Mouse (Mus musculus) intestine, embryonic 14.5 days (tissue): ENCODE data around the gene Elovl6. TPM values are rescaled to one million over a fixed set of nuclear protein-coding genes. Genes with fewer than 3 reads are reported as not detected.

ENCODE experiments used
- ATAC-seq: fragments of 200-750 bp; cut with Nextera tagmentation; replicated peaks from 2 replicates; pipeline ENCODE4 v1.8.0; 2017; ENCODE audit warnings: low read depth, moderate number of reproducible peaks, moderate TSS enrichment, moderate library complexity; ENCODE audit not compliant: low FRiP score, low TSS enrichment
- DNase-seq: peaks from one replicate; pipeline ENCODE4 v3.0.0-alpha.2; 2018; ENCODE audit warnings: low spot score
- H3K27ac ChIP-seq: fragments of 300-500 bp; sonication (generic); 2 replicates; pipeline ENCODE4 v1.5.1; 2014; ENCODE audit warnings: low read depth, mild to moderate bottlenecking, control low read depth
- H3K27me3 ChIP-seq: fragments of 300-500 bp; sonication (generic); replicated peaks from 2 replicates; pipeline ENCODE4 v1.6.1; 2014; ENCODE audit warnings: low read length, control low read depth; ENCODE audit not compliant: control insufficient read depth, insufficient read depth
- H3K36me3 ChIP-seq: fragments of 300-500 bp; sonication (generic); 2 replicates; pipeline ENCODE4 v1.6.1; 2014; ENCODE audit warnings: low read length, control low read depth; ENCODE audit not compliant: control insufficient read depth, insufficient read depth
- H3K4me1 ChIP-seq: fragments of 300-500 bp; sonication (generic); replicated peaks from 2 replicates; pipeline ENCODE4 v1.6.1; 2014; ENCODE audit warnings: low read length, control low read depth, mixed read lengths; ENCODE audit not compliant: control insufficient read depth, insufficient read depth
- H3K4me2 ChIP-seq: fragments of 300-500 bp; sonication (generic); 2 replicates; pipeline ENCODE4 v1.6.1; 2014; ENCODE audit warnings: low read length
- H3K4me3 ChIP-seq: fragments of 300-500 bp; sonication (generic); 2 replicates; pipeline ENCODE4 v1.5.1; 2014; ENCODE audit warnings: low read depth, low read length, control low read depth, mixed read lengths
- H3K9ac ChIP-seq: fragments of 300-500 bp; sonication (generic); 2 replicates; pipeline ENCODE4 v1.6.1; 2014; ENCODE audit warnings: mild to moderate bottlenecking, low read length
- H3K9me3 ChIP-seq: fragments of 300-500 bp; sonication (generic); 2 replicates; pipeline ENCODE4 v1.6.1; 2016; ENCODE audit warnings: low read length, control low read depth; ENCODE audit not compliant: control insufficient read depth
- WGBS: fragments of 180-500 bp; shearing (Covaris S2); extraction: QIAGEN DNeasy Blood & Tissue Kit; methylation state at CpG from one replicate; pipeline ENCODE4 v1.1.7; 2014; 5-methylcytosine and 5-hydroxymethylcytosine counted together
- polyA plus RNA-seq: library from polyadenylated mRNA; unstranded; fragments of >200 nt; fragmentation: Nextera tagmentation; extraction: Ambion mirVana; gene quantifications from 2 replicates; pipeline ENCODE4 v1.2.1, GENCODE M21; 2014

Gene Elovl6
- polyA plus RNA-seq, 1 experiment from 2014 or later, result 53.4 TPM

- no peak for ATAC-seq
- DNase-seq, result no peak
Measured at GRCm38 (mm10) chr3:129535444-129535843, 3.3 kb downstream of the Elovl6 start.

GRCm38 (mm10) chr3:129536109-129536508 lies 4.0 kb downstream of the Elovl6 start:
- H3K9ac ChIP-seq, result peak overlapping the region; percentile 97
- H3K27ac ChIP-seq, result peak overlapping the region; percentile 98
- H3K9me3 ChIP-seq, result no peaks in the 10 kb centered on the region
- no peaks in the 10 kb centered on the region for H3K27me3 ChIP-seq
- peaks cover 12% of the 10 kb centered on the region; the same call in 1 of the 2 replicates for H3K36me3 ChIP-seq
- ATAC-seq, result peak; percentile 88
- peak; percentile 82 for DNase-seq
- H3K4me2 ChIP-seq, result peak overlapping the region; percentile 66
- 0% methylated on average over 11 of the region's 11 CpGs for WGBS
- H3K4me3 ChIP-seq, result peak overlapping the region; percentile 85
- H3K4me1 ChIP-seq, result peaks cover 23% of the 10 kb centered on the region

More at GRCm38 (mm10) chr3:129535444-129535843, 3.3 kb downstream of the Elovl6 start:
- no peaks in the 10 kb centered on the region for H3K27me3 ChIP-seq
- H3K4me1 ChIP-seq, result peaks cover 23% of the 10 kb centered on the region
- peak overlapping the region; percentile 66 for H3K4me2 ChIP-seq
- peak overlapping the region; percentile 98 for H3K27ac ChIP-seq
- peak overlapping the region; percentile 97 for H3K9ac ChIP-seq
- WGBS, result 8% methylated on average over 6 of the region's 6 CpGs
- H3K4me3 ChIP-seq, result peak overlapping the region; percentile 85
- peaks cover 8% of the 10 kb centered on the region; the same call in 1 of the 2 replicates for H3K36me3 ChIP-seq
- no peaks in the 10 kb centered on the region for H3K9me3 ChIP-seq

- no peaks in the 10 kb centered on the region for H3K9me3 ChIP-seq
- no peak overlapping the region for H3K4me2 ChIP-seq
- no peak overlapping the region for H3K27ac ChIP-seq
- DNase-seq, result no peak
- peaks cover 20% of the 10 kb centered on the region for H3K4me1 ChIP-seq
- H3K36me3 ChIP-seq, result peaks cover 27% of the 10 kb centered on the region
- H3K9ac ChIP-seq, result no peak overlapping the region
- ATAC-seq, result no peak
- 78% methylated on average over 5 of the region's 5 CpGs for WGBS
- H3K27me3 ChIP-seq, result no peaks in the 10 kb centered on the region
- H3K4me3 ChIP-seq, result no peak overlapping the region
Measured at GRCm38 (mm10) chr3:129537954-129538353, 5.8 kb downstream of the Elovl6 start.

GRCm38 (mm10) chr3:129540882-129541281 lies 8.7 kb downstream of the Elovl6 start:
- H3K27ac ChIP-seq, result no peak overlapping the region
- no peaks in the 10 kb centered on the region for H3K9me3 ChIP-seq
- no peak overlapping the region for H3K4me2 ChIP-seq
- no peak overlapping the region for H3K4me3 ChIP-seq
- DNase-seq (no peak), ATAC-seq (no peak)
- 89% methylated on average over 2 of the region's 2 CpGs for WGBS
- H3K27me3 ChIP-seq, result no peaks in the 10 kb centered on the region
- no peak overlapping the region for H3K9ac ChIP-seq
- H3K4me1 ChIP-seq, result peaks cover 5% of the 10 kb centered on the region
- H3K36me3 ChIP-seq, result peaks cover 39% of the 10 kb centered on the region

GRCm38 (mm10) chr3:129541456-129541855 lies 9.3 kb downstream of the Elovl6 start:
- H3K27me3 ChIP-seq, result no peaks in the 10 kb centered on the region
- WGBS, result 95% methylated on average over 11 of the region's 11 CpGs

GRCm38 (mm10) chr3:129543376-129543775 lies 11.2 kb downstream of the Elovl6 start:
- no peak overlapping the region for H3K4me3 ChIP-seq
- H3K27ac ChIP-seq, result no peak overlapping the region
- H3K9me3 ChIP-seq, result no peaks in the 10 kb centered on the region
- no peak for ATAC-seq
- no peak overlapping the region for H3K9ac ChIP-seq
- H3K4me1 ChIP-seq, result peaks cover 6% of the 10 kb centered on the region
- peaks cover 39% of the 10 kb centered on the region for H3K36me3 ChIP-seq
- DNase-seq, result no peak
- H3K4me2 ChIP-seq, result no peak overlapping the region
- no peaks in the 10 kb centered on the region for H3K27me3 ChIP-seq
- 94% methylated on average over 3 of the region's 3 CpGs for WGBS

More at GRCm38 (mm10) chr3:129541456-129541855, 9.3 kb downstream of the Elovl6 start:
- peaks cover 4% of the 10 kb centered on the region for H3K4me1 ChIP-seq
- no peak for DNase-seq
- no peak overlapping the region for H3K4me3 ChIP-seq
- no peak overlapping the region for H3K27ac ChIP-seq
- ATAC-seq, result no peak
- no peaks in the 10 kb centered on the region for H3K9me3 ChIP-seq
- no peak overlapping the region for H3K4me2 ChIP-seq
- peaks cover 39% of the 10 kb centered on the region for H3K36me3 ChIP-seq
- H3K9ac ChIP-seq, result no peak overlapping the region

GRCm38 (mm10) chr3:129544217-129544616 lies 12.1 kb downstream of the Elovl6 start:
- Histone ChIP-seq H3K9ac (no peak overlapping the region), H3K4me3 (no peak overlapping the region), H3K36me3 (peaks cover 39% of the 10 kb centered on the region), H3K27me3 (no peaks in the 10 kb centered on the region), H3K27ac (no peak overlapping the region), H3K9me3 (no peaks in the 10 kb centered on the region), H3K4me1 (peaks cover 13% of the 10 kb centered on the region), H3K4me2 (no peak overlapping the region)
- DNase-seq, result no peak
- 94% methylated on average over 1 of the region's 1 CpGs for WGBS
- ATAC-seq, result no peak

GRCm38 (mm10) chr3:129545228-129545627 lies 13.1 kb downstream of the Elovl6 start:
- DNase-seq, result no peak
- H3K4me3 ChIP-seq, result no peak overlapping the region
- 62% methylated on average over 1 of the region's 1 CpGs for WGBS
- no peak overlapping the region for H3K27ac ChIP-seq
- no peak overlapping the region for H3K9ac ChIP-seq
- peaks cover 33% of the 10 kb centered on the region for H3K36me3 ChIP-seq
- H3K4me1 ChIP-seq, result peaks cover 19% of the 10 kb centered on the region
- no peak for ATAC-seq
- no peaks in the 10 kb centered on the region for H3K9me3 ChIP-seq
- no peaks in the 10 kb centered on the region for H3K27me3 ChIP-seq
- H3K4me2 ChIP-seq, result no peak overlapping the region

GRCm38 (mm10) chr3:129545801-129546200 lies 13.6 kb downstream of the Elovl6 start:
- ATAC-seq (no peak), DNase-seq (no peak)
- H3K27ac ChIP-seq, result no peak overlapping the region
- H3K4me1 ChIP-seq, result peaks cover 24% of the 10 kb centered on the region
- no peaks in the 10 kb centered on the region for H3K9me3 ChIP-seq
- 83% methylated on average over 6 of the region's 6 CpGs for WGBS
- no peaks in the 10 kb centered on the region for H3K27me3 ChIP-seq
- no peak overlapping the region for H3K9ac ChIP-seq
- H3K4me3 ChIP-seq, result no peak overlapping the region
- peaks cover 31% of the 10 kb centered on the region for H3K36me3 ChIP-seq
- H3K4me2 ChIP-seq, result no peak overlapping the region
